Comparison of ENCODE assay signal across 9 mouse cellular contexts in the genomic region with DNA sequence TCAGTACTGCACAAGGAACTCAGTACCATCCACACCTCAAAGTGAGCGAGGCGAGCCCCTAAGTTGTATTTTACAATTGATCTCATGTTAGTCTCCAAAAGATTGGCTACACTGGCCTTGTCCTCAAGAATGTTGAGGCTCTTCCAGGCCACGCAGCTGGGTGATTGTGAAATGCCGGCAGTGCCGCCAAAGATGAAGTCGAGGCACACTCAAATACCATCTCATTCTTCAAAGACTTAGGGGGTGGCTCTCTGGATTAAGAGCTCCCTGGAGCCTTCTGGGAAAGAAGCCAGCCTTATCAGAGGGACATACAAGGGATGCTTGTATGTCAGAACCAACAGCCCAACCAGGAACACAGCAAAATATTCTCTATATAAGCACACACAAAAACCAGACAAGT. TPM values are rescaled to one million over a fixed set of nuclear protein-coding genes. Genes with fewer than 3 reads are reported as not detected.
DNase-seq lines count a peak whose midpoint lies in the region; ATAC-seq and TF ChIP-seq lines count a peak whose summit lies in the region.
"Had no signal": no experiment of that assay in that cellular context is flagged by ENCODE, and none has a peak within 500 bp of the region (broad histone marks: within the 10 kb centered on the region; RNA-seq: fewer than 3 reads in every experiment).

No protein-coding gene starts in this region.

- H3K9ac ChIP-seq in kidney, embryonic 14.5 days (ENCODE audit: low read depth, low read length): no peak overlapping the region
- H3K9ac ChIP-seq in heart, postnatal 0 days (replicated peaks; ENCODE audit: low read depth, low read length): no peak overlapping the region
- no peak overlapping the region for H3K9ac ChIP-seq in hindbrain, embryonic 11.5 days (ENCODE audit: low read depth, low read length)

- H3K36me3 ChIP-seq in kidney, embryonic 14.5 days (ENCODE audit: control insufficient read depth, insufficient read depth, low read length): peaks cover 10% of the 10 kb centered on the region; the same call in 1 of the 2 replicates
- H3K36me3 ChIP-seq in heart, postnatal 0 days (replicated peaks; ENCODE audit: control insufficient read depth, insufficient read depth, low read length): peaks cover 31% of the 10 kb centered on the region
- no peaks in the 10 kb centered on the region for H3K36me3 ChIP-seq in hindbrain, embryonic 11.5 days (ENCODE audit: control insufficient read depth, insufficient read depth, low read length)

- no peak for TF ChIP-seq EP300 in heart, postnatal 0 days (IDR thresholded peaks at IDR 0.05; ENCODE audit: low read depth)

- H3K4me3 ChIP-seq in kidney, embryonic 14.5 days (ENCODE audit: low read length): no peak overlapping the region
- H3K4me3 ChIP-seq in gastrocnemius, adult 2 months: no peak overlapping the region
- no peak overlapping the region for H3K4me3 ChIP-seq in heart, postnatal 0 days (ENCODE audit: low read depth, low read length)
- no peak overlapping the region for H3K4me3 ChIP-seq in hindbrain, embryonic 11.5 days (ENCODE audit: low read depth, low read length)

- H3K27ac ChIP-seq in kidney, embryonic 14.5 days (ENCODE audit: low read depth, low read length): no peak overlapping the region
- peak overlapping the region; percentile 48 for H3K27ac ChIP-seq in gastrocnemius, adult 2 months
- H3K27ac ChIP-seq in heart, postnatal 0 days (ENCODE audit: low read depth): peak overlapping the region; percentile 41; the same call in 1 of the 2 replicates
- no peak overlapping the region for H3K27ac ChIP-seq in hindbrain, embryonic 11.5 days (ENCODE audit: low read depth, low read length)

- no peak for TF ChIP-seq CTCF in gastrocnemius, adult 2 months (IDR thresholded peaks at IDR 0.05)
- no peak for TF ChIP-seq CTCF in heart, postnatal 0 days (IDR thresholded peaks at IDR 0.05; ENCODE audit: low read depth)

- 86% methylated on average over 6 of the region's 6 CpGs for WGBS in kidney, embryonic 14.5 days
- 36% methylated on average over 6 of the region's 6 CpGs for WGBS in heart, postnatal 0 days
- 89% methylated on average over 6 of the region's 6 CpGs for WGBS in hindbrain, embryonic 11.5 days

- DNase-seq in kidney, postnatal 14 days: peak; percentile 42
- peak; percentile 74 for DNase-seq in gastrocnemius, adult 2 months
- DNase-seq in heart, postnatal 0 days (ENCODE audit: low spot score): peak; percentile 36
- DNase-seq in lung, postnatal 36 days: peak; percentile 79
- DNase-seq in spleen, postnatal 4 days (ENCODE audit: low spot score in 2 of 2): no peak
- DNase-seq in embryo, embryonic 10 days (ENCODE audit: low spot score): no peak
- no peak for DNase-seq in hindbrain, embryonic 11.5 days (ENCODE audit: low spot score)
- DNase-seq: cerebellum, postnatal 25 days had no signal

- no peaks in the 10 kb centered on the region for H3K9me3 ChIP-seq in kidney, embryonic 14.5 days (ENCODE audit: control insufficient read depth, low read length)
- no peaks in the 10 kb centered on the region for H3K9me3 ChIP-seq in heart, postnatal 0 days (replicated peaks; ENCODE audit: control insufficient read depth, low read length)
- H3K9me3 ChIP-seq in hindbrain, embryonic 11.5 days (ENCODE audit: control insufficient read depth, low read length): no peaks in the 10 kb centered on the region

- intact Hi-C loops in gastrocnemius, adult 2 months (cut with DNase I): no loop called here

- no peaks in the 10 kb centered on the region for H3K4me1 ChIP-seq in kidney, embryonic 14.5 days (ENCODE audit: control insufficient read depth, insufficient read depth, low read length)
- H3K4me1 ChIP-seq in heart, postnatal 0 days (ENCODE audit: control insufficient read depth, insufficient read depth): no peaks in the 10 kb centered on the region
- H3K4me1 ChIP-seq in hindbrain, embryonic 11.5 days (replicated peaks; ENCODE audit: control insufficient read depth, insufficient read depth, low read length): no peaks in the 10 kb centered on the region

- no peak overlapping the region for H3K4me2 ChIP-seq in kidney, embryonic 14.5 days (replicated peaks; ENCODE audit: low read depth, low read length)
- H3K4me2 ChIP-seq in heart, postnatal 0 days (ENCODE audit: low read depth, low read length): no peak overlapping the region
- H3K4me2 ChIP-seq in hindbrain, embryonic 11.5 days (replicated peaks; ENCODE audit: low read depth, low read length): no peak overlapping the region

- ATAC-seq in kidney, embryonic 14.5 days (ENCODE audit: low FRiP score, low TSS enrichment): no peak
- peak; percentile 18; the same call in 1 of the 2 replicates for ATAC-seq in heart, postnatal 0 days (ENCODE audit: insufficient read depth, low read depth)
- no peak for ATAC-seq in hindbrain, embryonic 11.5 days (ENCODE audit: low FRiP score)

- H3K27me3 ChIP-seq in kidney, embryonic 14.5 days (ENCODE audit: control insufficient read depth, insufficient read depth, low read length): no peaks in the 10 kb centered on the region
- H3K27me3 ChIP-seq in heart, postnatal 0 days (ENCODE audit: control insufficient read depth, insufficient read depth, low read length): no peaks in the 10 kb centered on the region
- H3K27me3 ChIP-seq in hindbrain, embryonic 11.5 days (ENCODE audit: control insufficient read depth, insufficient read depth, low read length): no peaks in the 10 kb centered on the region

RNA-seq across cellular contexts. Expression of gene Cfap157, which starts 7.1 kb away (rescaled TPM):
- polyA plus RNA-seq in kidney, embryonic 14.5 days (2014; fragmentation: Nextera tagmentation; extraction: Ambion mirVana): 0.11 and 0.39 TPM in 2 replicates
- not detected for total RNA-seq in gastrocnemius, adult 2 months (2021)
- not detected in 2 replicates for total RNA-seq in heart, postnatal 0 days (2014; rRNA removed; ENCODE audit: low replicate concordance)
- 0.22 and 0.56 TPM in 2 replicates for polyA plus RNA-seq in heart, postnatal 0 days (2015; fragmentation: Nextera tagmentation; extraction: Ambion mirVana)
- polyA plus RNA-seq in hindbrain, embryonic 11.5 days (2014; fragmentation: Nextera tagmentation; extraction: Ambion mirVana): 0.80 and 0.98 TPM in 2 replicates

RNA-seq across cellular contexts. Expression of gene Ptrh1, which starts 15.7 kb away (rescaled TPM):
- 3.3 and 5.8 TPM in 2 replicates for polyA plus RNA-seq in kidney, embryonic 14.5 days (2014; fragmentation: Nextera tagmentation; extraction: Ambion mirVana)
- 1 to 10 TPM; 1.3 to 2.5 TPM for total RNA-seq in gastrocnemius, adult 2 months (2021)
- 4.8 and 5.3 TPM in 2 replicates for total RNA-seq in heart, postnatal 0 days (2014; rRNA removed; ENCODE audit: low replicate concordance)
- polyA plus RNA-seq in heart, postnatal 0 days (2015; fragmentation: Nextera tagmentation; extraction: Ambion mirVana): 2.6 and 2.9 TPM in 2 replicates
- polyA plus RNA-seq in hindbrain, embryonic 11.5 days (2014; fragmentation: Nextera tagmentation; extraction: Ambion mirVana): 4.2 and 4.3 TPM in 2 replicates

RNA-seq across cellular contexts. Expression of gene Ttc16, which starts 15.9 kb away (rescaled TPM):
- polyA plus RNA-seq in kidney, embryonic 14.5 days (2014; fragmentation: Nextera tagmentation; extraction: Ambion mirVana): 0.30 TPM in 1 of 2 replicates, not detected in the other
- total RNA-seq in gastrocnemius, adult 2 months (2021): not detected
- total RNA-seq in heart, postnatal 0 days (2014; rRNA removed; ENCODE audit: low replicate concordance): 1.9 TPM in 1 of 2 replicates, not detected in the other
- 0.08 and 0.21 TPM in 2 replicates for polyA plus RNA-seq in heart, postnatal 0 days (2015; fragmentation: Nextera tagmentation; extraction: Ambion mirVana)
- polyA plus RNA-seq in hindbrain, embryonic 11.5 days (2014; fragmentation: Nextera tagmentation; extraction: Ambion mirVana): 0.22 and 0.34 TPM in 2 replicates

RNA-seq across cellular contexts. Expression of gene Tor2a, which starts 34.3 kb away (rescaled TPM):
- 75.6 and 76.8 TPM in 2 replicates for polyA plus RNA-seq in kidney, embryonic 14.5 days (2014; fragmentation: Nextera tagmentation; extraction: Ambion mirVana)
- 1 to 10 TPM; 3.7 to 4.9 TPM for total RNA-seq in gastrocnemius, adult 2 months (2021)
- total RNA-seq in heart, postnatal 0 days (2014; rRNA removed; ENCODE audit: low replicate concordance): 34.6 and 65.3 TPM in 2 replicates
- polyA plus RNA-seq in heart, postnatal 0 days (2015; fragmentation: Nextera tagmentation; extraction: Ambion mirVana): 27.5 and 28.5 TPM in 2 replicates
- polyA plus RNA-seq in hindbrain, embryonic 11.5 days (2014; fragmentation: Nextera tagmentation; extraction: Ambion mirVana): 53.1 and 53.5 TPM in 2 replicates

RNA-seq across cellular contexts. Expression of gene 6330409D20Rik, which starts 50.5 kb away (rescaled TPM):
- polyA plus RNA-seq in kidney, embryonic 14.5 days (2014; fragmentation: Nextera tagmentation; extraction: Ambion mirVana): not detected in 2 replicates
- not detected for total RNA-seq in gastrocnemius, adult 2 months (2021)
- total RNA-seq in heart, postnatal 0 days (2014; rRNA removed; ENCODE audit: low replicate concordance): not detected in 2 replicates
- polyA plus RNA-seq in heart, postnatal 0 days (2015; fragmentation: Nextera tagmentation; extraction: Ambion mirVana): 0.15 TPM in 1 of 2 replicates, not detected in the other
- 2.3 and 3.0 TPM in 2 replicates for polyA plus RNA-seq in hindbrain, embryonic 11.5 days (2014; fragmentation: Nextera tagmentation; extraction: Ambion mirVana)

Comparison
In these comparisons a context has a peak if more than half of its experiments do, and no peak if none do; other contexts are left out.
1. DNase-seq: peak in kidney, postnatal 14 days (single experiment), gastrocnemius, adult 2 months (single experiment), heart, postnatal 0 days (single experiment) and lung, postnatal 36 days (single experiment); none in spleen, postnatal 4 days (0 of 2), embryo, embryonic 10 days (single experiment) and hindbrain, embryonic 11.5 days (single experiment).
2. H3K27ac ChIP-seq: peak in gastrocnemius, adult 2 months (single experiment) and heart, postnatal 0 days (single experiment); none in kidney, embryonic 14.5 days (single experiment) and hindbrain, embryonic 11.5 days (single experiment).